Mouse (Mus musculus): ENCODE results near the gene Mettl7a2. TPM values are rescaled to one million over a fixed set of nuclear protein-coding genes. Genes with fewer than 3 reads are reported as not detected.

Gene Mettl7a2
- total and polyA plus RNA-seq, 3 experiments = 2.2 to 3.1 (median 2.4) TPM

- H3K9me3 ChIP-seq (replicated peaks) = no peaks in the 10 kb centered on the region
- H3K27me3 ChIP-seq (ENCODE audit: insufficient read depth, low read length) = no peaks in the 10 kb centered on the region
- H3K36me3 ChIP-seq (replicated peaks) = peaks cover 33% of the 10 kb centered on the region
- DNase-seq (ENCODE audit: low spot score) (no peak), ATAC-seq (ENCODE audit: extremely low read depth, insufficient number of reproducible peaks, low FRiP score, poor library complexity, severe bottlenecking) (no peak)
- no peak overlapping the region for H3K4me3 ChIP-seq (ENCODE audit: low read depth, low read length)
- no peak for TF ChIP-seq GATA2 (IDR thresholded peaks at IDR 0.05; ENCODE audit: borderline replicate concordance, low read depth, low read length)
- TF ChIP-seq POLR2AphosphoS5 (IDR thresholded peaks at IDR 0.05; ENCODE audit: insufficient replicate concordance, low read depth, low read length) = no peak
- no peak for TF ChIP-seq CTCF (IDR thresholded peaks at IDR 0.05; ENCODE audit: low read depth, low read length)
- no peak for TF ChIP-seq GATA1 (IDR thresholded peaks at IDR 0.05; ENCODE audit: borderline replicate concordance, low read length)
- TF ChIP-seq TAL1 (conservative IDR thresholded peaks at IDR 0.05; ENCODE audit: low read depth, low read length) = no peak
- peaks cover 25% of the 10 kb centered on the region for H3K4me1 ChIP-seq (ENCODE audit: insufficient read depth, low read depth, low read length)
These were observed 32.7 kb downstream of the Mettl7a2 start for GRCm38 (mm10) chr15:100385705-100386104.

- no peak for TF ChIP-seq GATA1 (IDR thresholded peaks at IDR 0.05; ENCODE audit: borderline replicate concordance, low read length)
- TF ChIP-seq POLR2AphosphoS5 (IDR thresholded peaks at IDR 0.05; ENCODE audit: insufficient replicate concordance, low read depth, low read length) = no peak
- TF ChIP-seq CTCF (IDR thresholded peaks at IDR 0.05; ENCODE audit: low read depth, low read length) = no peak
- no peak for TF ChIP-seq TAL1 (conservative IDR thresholded peaks at IDR 0.05; ENCODE audit: low read depth, low read length)
- TF ChIP-seq GATA2 (IDR thresholded peaks at IDR 0.05; ENCODE audit: borderline replicate concordance, low read depth, low read length) = no peak
- peaks cover 48% of the 10 kb centered on the region for H3K36me3 ChIP-seq (replicated peaks)
- no peak for ATAC-seq (ENCODE audit: extremely low read depth, insufficient number of reproducible peaks, low FRiP score, poor library complexity, severe bottlenecking)
- DNase-seq (ENCODE audit: low spot score) = no peak
- peaks cover 45% of the 10 kb centered on the region for H3K4me1 ChIP-seq (ENCODE audit: insufficient read depth, low read depth, low read length)
- no peaks in the 10 kb centered on the region for H3K9me3 ChIP-seq (replicated peaks)
- no peak overlapping the region for H3K4me3 ChIP-seq (ENCODE audit: low read depth, low read length)
- H3K27me3 ChIP-seq (ENCODE audit: insufficient read depth, low read length) = no peaks in the 10 kb centered on the region
These were observed 34.7 kb downstream of the Mettl7a2 start for GRCm38 (mm10) chr15:100387544-100388223.

- ATAC-seq (ENCODE audit: extremely low read depth, insufficient number of reproducible peaks, low FRiP score, poor library complexity, severe bottlenecking) (no peak), DNase-seq (ENCODE audit: low spot score) (no peak)
- H3K27me3 ChIP-seq (ENCODE audit: insufficient read depth, low read length) = no peaks in the 10 kb centered on the region
- H3K9me3 ChIP-seq (replicated peaks) = no peaks in the 10 kb centered on the region
- H3K4me3 ChIP-seq (ENCODE audit: low read depth, low read length) = no peak overlapping the region
- TF ChIP-seq TAL1 (conservative IDR thresholded peaks at IDR 0.05; ENCODE audit: low read depth, low read length) (no peak), GATA1 (IDR thresholded peaks at IDR 0.05; ENCODE audit: borderline replicate concordance, low read length) (no peak), POLR2AphosphoS5 (IDR thresholded peaks at IDR 0.05; ENCODE audit: insufficient replicate concordance, low read depth, low read length) (no peak), GATA2 (IDR thresholded peaks at IDR 0.05; ENCODE audit: borderline replicate concordance, low read depth, low read length) (no peak), CTCF (IDR thresholded peaks at IDR 0.05; ENCODE audit: low read depth, low read length) (no peak)
- H3K36me3 ChIP-seq (replicated peaks) = peaks cover 55% of the 10 kb centered on the region
- peaks cover 51% of the 10 kb centered on the region for H3K4me1 ChIP-seq (ENCODE audit: insufficient read depth, low read depth, low read length)
These were observed 35.3 kb downstream of the Mettl7a2 start for GRCm38 (mm10) chr15:100388224-100388835.

- peaks cover 60% of the 10 kb centered on the region for H3K36me3 ChIP-seq (replicated peaks)
- peaks cover 56% of the 10 kb centered on the region for H3K4me1 ChIP-seq (ENCODE audit: insufficient read depth, low read depth, low read length)
- no peaks in the 10 kb centered on the region for H3K9me3 ChIP-seq (replicated peaks)
- TF ChIP-seq CTCF (IDR thresholded peaks at IDR 0.05; ENCODE audit: low read depth, low read length) (no peak), POLR2AphosphoS5 (IDR thresholded peaks at IDR 0.05; ENCODE audit: insufficient replicate concordance, low read depth, low read length) (no peak), GATA1 (IDR thresholded peaks at IDR 0.05; ENCODE audit: borderline replicate concordance, low read length) (no peak), TAL1 (conservative IDR thresholded peaks at IDR 0.05; ENCODE audit: low read depth, low read length) (no peak), GATA2 (IDR thresholded peaks at IDR 0.05; ENCODE audit: borderline replicate concordance, low read depth, low read length) (no peak)
- H3K27me3 ChIP-seq (ENCODE audit: insufficient read depth, low read length) = no peaks in the 10 kb centered on the region
- H3K4me3 ChIP-seq (ENCODE audit: low read depth, low read length) = no peak overlapping the region
- no peak for DNase-seq (ENCODE audit: low spot score)
- ATAC-seq (ENCODE audit: extremely low read depth, insufficient number of reproducible peaks, low FRiP score, poor library complexity, severe bottlenecking) = no peak
These were observed 35.9 kb downstream of the Mettl7a2 start for GRCm38 (mm10) chr15:100388886-100389285.

GRCm38 (mm10) chr15:100391066-100391465, 38.1 kb downstream of the Mettl7a2 start:
- Histone ChIP-seq H3K4me1 (ENCODE audit: insufficient read depth, low read depth, low read length) (peaks cover 60% of the 10 kb centered on the region), H3K27me3 (ENCODE audit: insufficient read depth, low read length) (no peaks in the 10 kb centered on the region), H3K9me3 (replicated peaks) (no peaks in the 10 kb centered on the region), H3K36me3 (replicated peaks) (peaks cover 82% of the 10 kb centered on the region), H3K4me3 (ENCODE audit: low read depth, low read length) (no peak overlapping the region)
- TF ChIP-seq GATA2 (IDR thresholded peaks at IDR 0.05; ENCODE audit: borderline replicate concordance, low read depth, low read length) (no peak), CTCF (IDR thresholded peaks at IDR 0.05; ENCODE audit: low read depth, low read length) (no peak), TAL1 (conservative IDR thresholded peaks at IDR 0.05; ENCODE audit: low read depth, low read length) (no peak), GATA1 (IDR thresholded peaks at IDR 0.05; ENCODE audit: borderline replicate concordance, low read length) (no peak), POLR2AphosphoS5 (IDR thresholded peaks at IDR 0.05; ENCODE audit: insufficient replicate concordance, low read depth, low read length) (no peak)
- no peak for DNase-seq (ENCODE audit: low spot score)
- no peak for ATAC-seq (ENCODE audit: extremely low read depth, insufficient number of reproducible peaks, low FRiP score, poor library complexity, severe bottlenecking)

GRCm38 (mm10) chr15:100391599-100391998, 38.6 kb downstream of the Mettl7a2 start:
- H3K27me3 ChIP-seq (ENCODE audit: insufficient read depth, low read length) = no peaks in the 10 kb centered on the region
- ATAC-seq (ENCODE audit: extremely low read depth, insufficient number of reproducible peaks, low FRiP score, poor library complexity, severe bottlenecking) (no peak), DNase-seq (ENCODE audit: low spot score) (no peak)
- no peak overlapping the region; the same call in 1 of the 2 replicates for H3K4me3 ChIP-seq (ENCODE audit: low read depth, low read length)
- H3K9me3 ChIP-seq (replicated peaks) = no peaks in the 10 kb centered on the region
- H3K4me1 ChIP-seq (ENCODE audit: insufficient read depth, low read depth, low read length) = peaks cover 60% of the 10 kb centered on the region
- H3K36me3 ChIP-seq (replicated peaks) = peaks cover 84% of the 10 kb centered on the region
- TF ChIP-seq CTCF (IDR thresholded peaks at IDR 0.05; ENCODE audit: low read depth, low read length) (no peak), GATA2 (IDR thresholded peaks at IDR 0.05; ENCODE audit: borderline replicate concordance, low read depth, low read length) (no peak), TAL1 (conservative IDR thresholded peaks at IDR 0.05; ENCODE audit: low read depth, low read length) (no peak), POLR2AphosphoS5 (IDR thresholded peaks at IDR 0.05; ENCODE audit: insufficient replicate concordance, low read depth, low read length) (no peak), GATA1 (IDR thresholded peaks at IDR 0.05; ENCODE audit: borderline replicate concordance, low read length) (no peak)

All from G1E (cell line).